Mouse (Mus musculus): ENCODE results near the gene Pip5k1b.

Gene Pip5k1b

GRCm38 (mm10) chr19:24543386-24544350 is 12.0 kb downstream of the Pip5k1b start:
- DNase-seq (ENCODE audit: low spot score), result no peak

- DNase-seq (ENCODE audit: low spot score), result no peak
Measured at GRCm38 (mm10) chr19:24542293-24542675, 13.4 kb downstream of the Pip5k1b start.

- no peak for DNase-seq (ENCODE audit: low spot score)
Measured at GRCm38 (mm10) chr19:24541669-24542292, 13.9 kb downstream of the Pip5k1b start.

- DNase-seq (ENCODE audit: low spot score), result no peak
Measured at GRCm38 (mm10) chr19:24540952-24541668, 14.6 kb downstream of the Pip5k1b start.

GRCm38 (mm10) chr19:24539041-24539440 is 16.6 kb downstream of the Pip5k1b start:
- DNase-seq (ENCODE audit: low spot score), result no peak

GRCm38 (mm10) chr19:24538181-24538580 is 17.5 kb downstream of the Pip5k1b start:
- DNase-seq (ENCODE audit: low spot score), result no peak

- DNase-seq (ENCODE audit: low spot score), result no peak
Measured at GRCm38 (mm10) chr19:24537691-24538090, 18.0 kb downstream of the Pip5k1b start.

- no peak for DNase-seq (ENCODE audit: low spot score)
Measured at GRCm38 (mm10) chr19:24536920-24537319, 18.8 kb downstream of the Pip5k1b start.

- DNase-seq (ENCODE audit: low spot score), result no peak
Measured at GRCm38 (mm10) chr19:24536280-24536679, 19.4 kb downstream of the Pip5k1b start.

- no peak for DNase-seq (ENCODE audit: low spot score)
Measured at GRCm38 (mm10) chr19:24535161-24535560, 20.5 kb downstream of the Pip5k1b start.

GRCm38 (mm10) chr19:24534733-24535132 is 20.9 kb downstream of the Pip5k1b start:
- DNase-seq (ENCODE audit: low spot score), result no peak

GRCm38 (mm10) chr19:24528910-24529561 is 26.6 kb downstream of the Pip5k1b start:
- DNase-seq (ENCODE audit: low spot score), result no peak

- no peak for DNase-seq (ENCODE audit: low spot score)
Measured at GRCm38 (mm10) chr19:24528129-24528730, 27.4 kb downstream of the Pip5k1b start.

GRCm38 (mm10) chr19:24527613-24527948 is 28.1 kb downstream of the Pip5k1b start:
- DNase-seq (ENCODE audit: low spot score), result no peak

GRCm38 (mm10) chr19:24526731-24527612 is 28.7 kb downstream of the Pip5k1b start:
- no peak for DNase-seq (ENCODE audit: low spot score)

- DNase-seq (ENCODE audit: low spot score), result no peak
Measured at GRCm38 (mm10) chr19:24523476-24524313, 32.0 kb downstream of the Pip5k1b start.

- DNase-seq (ENCODE audit: low spot score), result no peak
Measured at GRCm38 (mm10) chr19:24521997-24522396, 33.7 kb downstream of the Pip5k1b start.

- DNase-seq (ENCODE audit: low spot score), result no peak
Measured at GRCm38 (mm10) chr19:24521146-24521545, 34.5 kb downstream of the Pip5k1b start.

- DNase-seq (ENCODE audit: low spot score), result no peak
Measured at GRCm38 (mm10) chr19:24519732-24520409, 35.8 kb downstream of the Pip5k1b start.
